Mouse (Mus musculus) forelimb bud, embryonic 11.5 days (tissue): Measurements from ENCODE around the gene Commd6.
A peak's percentile ranks its signal among the peaks of the same experiment; 100 is the strongest.

Source experiments
- DNase-seq: peaks from one replicate; pipeline ENCODE4 v3.0.0-alpha.2; 2012; ENCODE audit warnings: low read depth, low spot score

Commd6 gene

DNA sequence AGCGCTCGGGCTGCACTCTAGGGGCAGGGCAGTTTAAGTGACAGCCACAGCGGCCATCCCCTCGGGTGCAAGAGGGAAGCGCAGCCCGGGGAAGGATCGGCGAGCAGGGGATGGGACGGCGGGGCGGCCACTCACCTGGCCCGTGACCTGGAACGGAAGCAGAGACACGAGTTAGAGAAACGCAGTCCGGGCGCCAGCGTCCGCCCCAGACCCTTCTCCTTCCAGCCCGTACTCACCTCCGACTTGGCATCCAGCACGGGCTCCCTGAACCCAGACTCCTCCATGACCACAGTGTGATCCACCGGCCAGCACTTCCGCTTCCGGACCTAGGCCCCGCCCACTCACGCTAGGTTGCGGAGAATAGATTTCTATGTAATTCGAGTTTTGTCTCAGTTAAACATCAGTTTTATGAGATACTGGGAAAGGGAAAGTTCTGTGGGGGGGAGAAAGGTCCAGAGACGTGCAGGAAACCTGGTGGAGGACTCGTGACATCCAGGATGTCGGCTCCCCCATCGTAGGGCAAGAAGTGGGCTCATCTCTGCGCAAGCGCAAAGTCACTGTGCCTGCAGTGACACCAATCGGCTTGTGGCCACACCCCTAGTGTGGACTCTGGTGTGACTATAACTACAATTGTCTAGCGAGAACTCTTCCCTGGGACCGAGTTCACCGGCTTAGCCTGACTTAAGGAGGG lies at the start of gene Commd6:
Commd6 (minus strand) TSS at position 534 of the 691 bp plus-strand sequence.
- peak; percentile 89 for DNase-seq

GRCm38 (mm10) chr14:101688406-101688805 lies 47.9 kb upstream of the Commd6 start:
- no peak for DNase-seq

DNA sequence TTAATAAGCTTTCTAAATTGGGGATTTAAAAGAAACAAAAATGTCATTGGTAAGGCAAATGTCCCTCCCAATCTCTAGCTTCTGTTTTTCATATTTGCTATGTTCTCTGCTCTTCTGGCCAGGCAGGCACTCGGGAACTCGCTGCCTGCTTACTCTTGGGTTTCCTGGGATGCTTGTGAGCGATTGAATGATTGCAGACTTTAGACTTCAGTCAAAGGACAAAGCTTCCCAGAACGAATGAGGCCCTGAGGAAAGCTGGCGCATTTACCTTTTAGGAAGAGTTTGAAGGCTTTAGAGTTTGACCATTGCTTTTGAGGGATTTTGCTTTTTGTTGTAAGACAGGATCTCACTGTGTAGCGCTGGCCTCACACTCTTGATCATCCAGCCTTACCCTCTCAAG lies 47.2 kb upstream of the Commd6 start:
- no peak for DNase-seq

GRCm38 (mm10) chr14:101672226-101672625 lies 31.7 kb upstream of the Commd6 start:
- DNase-seq, result no peak

- no peak for DNase-seq
Measured at GRCm38 (mm10) chr14:101668626-101669025, 28.1 kb upstream of the Commd6 start.

- DNase-seq, result no peak
Measured at GRCm38 (mm10) chr14:101666536-101666935, 26.1 kb upstream of the Commd6 start.

DNA sequence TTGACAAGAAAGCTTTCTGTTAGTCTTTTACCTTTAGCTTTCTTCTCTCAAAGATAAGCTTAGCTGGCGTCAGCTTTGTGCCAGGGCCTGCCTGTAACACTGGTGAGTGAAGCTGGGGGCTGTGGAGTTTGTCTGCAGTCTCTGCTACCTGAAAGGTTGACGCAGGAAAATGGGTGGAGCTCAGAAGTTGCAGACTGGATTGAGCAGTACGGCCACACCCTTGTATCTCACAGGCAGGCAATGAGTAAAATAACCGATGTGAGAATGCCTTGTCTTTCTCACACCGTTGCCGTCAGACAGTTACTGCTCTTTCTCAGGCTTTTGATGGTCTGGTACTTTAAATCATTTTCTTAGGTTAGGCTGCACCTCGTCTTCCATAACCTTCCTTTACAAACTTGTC lies 25.6 kb upstream of the Commd6 start:
- DNase-seq, result no peak

DNA sequence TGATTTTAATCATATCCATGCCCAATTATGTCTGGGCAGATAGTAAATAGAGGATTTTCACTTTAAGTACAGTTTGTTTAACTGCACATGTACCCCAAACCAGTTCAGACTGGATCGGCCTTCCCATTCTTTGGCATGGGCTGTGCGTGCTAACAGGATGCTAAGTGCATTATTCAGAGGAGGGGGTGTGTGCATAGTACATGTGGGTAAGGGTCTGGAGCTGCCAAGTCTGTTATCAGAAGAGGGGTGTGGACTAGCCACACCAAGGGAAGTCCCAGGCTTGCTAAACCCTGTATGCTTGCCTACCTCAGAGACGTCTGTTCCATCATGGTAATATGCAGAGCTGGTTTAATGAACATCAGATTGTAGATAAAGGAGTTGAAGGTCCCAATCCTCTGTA lies 23.8 kb upstream of the Commd6 start:
- no peak for DNase-seq

DNA sequence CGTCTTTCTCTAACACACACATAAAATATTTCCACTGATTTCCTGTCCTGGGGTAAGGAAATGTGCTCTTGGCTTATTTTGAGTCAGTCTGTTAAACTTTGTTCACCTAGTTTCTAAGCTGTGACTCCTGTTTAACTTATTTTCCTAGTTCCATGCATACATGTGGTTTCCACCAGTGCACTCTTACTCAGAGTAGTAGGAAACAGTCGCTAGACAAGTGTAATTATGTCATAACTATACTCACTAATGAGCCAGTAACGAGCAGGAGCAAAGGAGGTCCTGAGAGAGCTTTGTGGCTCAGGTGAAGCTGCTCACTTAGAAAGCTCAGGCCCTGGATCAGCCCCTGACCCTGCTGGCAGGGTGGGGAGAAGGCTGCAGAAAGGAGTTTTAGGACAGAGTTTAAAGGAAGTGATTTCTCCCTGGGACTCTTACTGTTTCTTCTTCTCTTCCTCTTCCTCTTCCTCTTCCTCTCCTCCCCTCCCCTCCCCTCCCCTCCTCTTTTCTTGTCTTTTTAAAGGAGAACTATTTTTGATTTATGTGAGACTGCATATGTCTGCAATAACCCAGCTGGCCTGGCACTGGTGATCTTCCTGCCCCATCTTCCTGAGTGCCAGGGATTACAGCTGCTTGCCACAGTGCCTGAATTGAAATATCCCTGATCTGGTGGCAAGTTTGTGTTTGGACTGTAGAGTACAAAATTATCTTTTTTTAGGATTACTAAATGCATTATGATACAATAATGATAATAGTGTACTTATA lies 21.3 kb upstream of the Commd6 start:
- DNase-seq, result no peak

DNA sequence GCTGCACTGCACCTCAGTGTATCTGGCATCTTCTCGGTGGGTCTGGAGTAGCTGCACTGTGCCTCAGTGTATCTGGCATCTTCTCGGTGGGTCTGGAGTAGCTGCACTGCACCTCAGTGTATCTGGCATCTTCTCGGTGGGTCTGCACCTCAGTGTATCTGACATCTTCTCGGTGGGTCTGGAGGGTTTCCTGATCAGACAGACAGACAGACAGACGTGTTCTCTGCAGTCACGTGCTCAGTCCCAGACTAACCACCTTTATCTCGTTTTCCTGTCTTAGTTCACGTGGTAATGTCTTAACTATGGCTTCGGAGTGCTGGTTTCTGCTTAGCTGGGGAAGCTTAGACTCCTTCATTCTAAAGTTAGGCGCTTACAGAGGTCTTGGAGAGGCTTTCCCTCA lies 15.8 kb upstream of the Commd6 start:
- no peak for DNase-seq

- DNase-seq, result peak; percentile 13
Measured at GRCm38 (mm10) chr14:101654526-101654909, 14.0 kb upstream of the Commd6 start.

GRCm38 (mm10) chr14:101653581-101654525 lies 13.4 kb upstream of the Commd6 start, which contains the start of gene Uchl3:
Gene Uchl3 (plus strand): TSS chr14:101653967.
- peak; percentile 96 for DNase-seq

- DNase-seq, result no peak
Measured at GRCm38 (mm10) chr14:101652571-101652970, 12.1 kb upstream of the Commd6 start.

GRCm38 (mm10) chr14:101650551-101650950 lies 10.1 kb upstream of the Commd6 start:
- no peak for DNase-seq

DNA sequence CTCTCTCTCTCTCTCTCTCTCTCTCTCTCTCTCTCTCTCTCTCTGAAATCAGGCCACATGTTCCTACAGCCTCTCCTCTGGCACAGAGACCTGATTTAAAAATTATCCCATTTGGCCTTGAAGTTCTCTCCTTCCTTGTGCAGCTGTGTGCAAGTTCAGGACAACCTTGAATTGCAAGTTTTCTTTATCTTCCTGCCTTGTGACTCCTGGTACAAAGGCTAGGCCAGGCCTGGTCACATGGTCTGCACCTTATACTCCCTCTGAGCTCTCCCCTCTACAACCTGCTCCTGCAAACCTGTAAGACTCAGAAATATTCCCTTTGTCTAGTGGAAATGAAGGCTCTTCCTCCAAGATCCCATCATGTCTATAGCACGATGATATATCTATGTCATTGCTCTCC lies 4.5 kb upstream of the Commd6 start:
- no peak for DNase-seq

GRCm38 (mm10) chr14:101637381-101637780 lies 3.1 kb downstream of the Commd6 start:
- no peak for DNase-seq

DNA sequence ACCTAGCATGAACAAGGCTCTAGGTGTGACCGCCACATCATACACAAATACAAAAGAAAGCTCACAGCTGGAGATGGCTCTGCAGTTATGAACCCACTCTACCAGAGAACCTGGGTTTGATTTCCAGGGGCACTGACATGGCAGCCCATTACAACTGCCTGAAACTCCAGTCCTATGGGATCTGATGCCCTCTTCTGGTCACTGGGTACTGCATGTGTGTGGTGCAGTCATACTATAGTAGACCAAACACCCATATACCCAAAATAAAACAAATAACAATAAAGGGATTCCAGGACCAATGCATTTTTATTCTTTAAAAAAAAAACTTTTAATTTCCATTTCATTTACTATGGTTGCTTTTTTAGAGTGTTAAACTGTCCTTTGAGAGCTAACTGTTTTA lies 4.7 kb downstream of the Commd6 start:
- no peak for DNase-seq

DNA sequence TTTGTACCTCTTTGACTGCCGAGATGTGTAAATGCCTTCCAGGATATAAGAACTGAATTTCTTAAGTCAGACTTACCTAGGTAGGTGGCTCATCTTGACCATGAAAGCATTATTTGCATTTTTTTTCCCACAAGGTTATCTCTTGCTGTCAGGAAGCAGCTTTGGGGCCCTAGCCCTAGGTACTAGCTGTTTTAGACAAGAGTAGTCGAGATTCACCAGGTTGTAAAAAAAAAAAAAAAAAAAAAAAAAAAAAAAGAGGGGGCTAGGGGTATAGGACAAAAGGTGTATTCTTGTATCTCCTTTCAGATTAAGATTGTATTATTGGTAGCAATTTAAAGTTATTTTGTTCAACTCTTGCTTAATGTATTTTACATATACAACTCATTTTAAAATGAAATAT lies 9.9 kb downstream of the Commd6 start:
- no peak for DNase-seq

DNA sequence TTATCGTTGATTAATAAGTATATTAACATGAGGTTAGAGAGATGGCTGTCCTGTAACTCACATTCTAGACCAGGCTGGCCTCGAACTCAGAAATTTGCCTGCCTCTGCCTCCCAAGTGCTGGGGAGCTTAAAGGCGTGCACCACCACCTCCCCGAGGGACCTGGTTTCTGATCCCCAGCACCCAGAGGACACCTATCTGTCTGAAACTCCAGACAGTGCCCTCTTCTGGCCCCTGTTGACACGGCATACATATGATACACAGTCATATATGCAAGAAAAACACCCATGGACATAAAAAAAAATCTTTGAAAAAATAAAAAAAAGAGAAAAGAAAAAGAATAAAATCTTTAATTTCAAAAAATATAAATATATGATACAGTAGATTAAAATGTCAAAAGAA lies 22.8 kb downstream of the Commd6 start:
- DNase-seq, result no peak

- no peak for DNase-seq
Measured at GRCm38 (mm10) chr14:101616178-101616577, 24.3 kb downstream of the Commd6 start.

DNA sequence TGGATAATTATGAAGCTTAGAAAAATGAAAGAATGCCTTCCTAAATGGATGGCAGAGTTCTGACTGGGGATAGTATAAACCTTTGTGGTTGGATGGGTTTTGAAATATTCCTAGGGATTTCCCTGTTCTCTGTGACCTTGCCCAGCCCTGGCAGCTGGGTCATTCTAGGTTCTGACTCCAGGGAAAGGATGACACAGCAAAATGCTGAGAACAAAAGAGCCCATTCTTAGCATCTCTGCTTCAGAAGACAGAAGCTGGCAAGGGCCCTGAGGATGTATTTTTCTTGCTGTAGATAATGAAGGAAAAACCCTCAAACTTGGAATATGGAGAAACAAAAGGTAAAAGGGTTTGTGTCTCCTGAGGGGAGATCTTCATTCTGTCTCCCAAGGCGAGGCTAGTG lies 27.3 kb downstream of the Commd6 start:
- no peak for DNase-seq

GRCm38 (mm10) chr14:101610701-101611100 lies 29.8 kb downstream of the Commd6 start:
- no peak for DNase-seq
